Mouse (Mus musculus) heart, postnatal 36 days (tissue): ENCODE measurements at regions not wholly inside any gene's neighbourhood (a gene's known extent, or its start where the extent isn't known, plus 50 kb on each side); places are given as distances from the start of the nearest gene placed in this dataset.

Experiments
- DNase-seq, 2 experiments: peaks; one replicate each; pipeline ENCODE4 v3.0.0; 2021 to 2022
- intact Hi-C: fragments of 180-260 bp; cut with DNase I; formaldehyde crosslinking; loops from one replicate; pipeline ENCODE4 v1.15.1; 2025

DNA sequence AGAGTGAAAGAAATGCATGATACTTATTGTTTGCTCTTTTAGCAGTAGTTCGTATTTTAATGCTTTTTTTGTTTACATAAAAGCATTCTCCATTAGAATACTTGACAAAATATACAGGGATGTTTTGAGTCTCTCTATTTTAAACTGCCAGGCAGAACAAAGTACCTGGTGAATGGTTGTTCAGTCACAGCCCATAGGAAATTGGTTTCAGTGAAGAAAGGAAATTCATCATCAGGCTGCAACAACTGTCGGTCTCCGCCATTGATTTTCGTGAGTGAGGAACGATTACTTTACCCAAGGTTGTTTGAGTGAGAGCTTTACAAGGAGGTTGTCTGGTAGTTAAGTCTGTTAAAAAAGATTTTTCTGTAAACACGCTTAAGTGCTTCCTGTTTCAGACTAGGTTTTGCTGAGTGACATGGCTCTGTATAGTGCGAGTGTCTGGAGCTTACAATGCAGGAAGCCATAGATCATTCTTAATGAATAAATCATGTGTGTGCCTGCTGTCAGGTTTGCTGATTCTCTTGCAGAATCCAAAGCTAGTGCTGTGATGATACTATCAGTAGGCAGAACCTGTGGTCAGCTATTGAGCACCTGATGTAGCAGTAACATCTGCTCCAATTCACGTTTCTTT lies 221.8 kb downstream of the Trim52 start:
- intact Hi-C loops: loop anchor here (5.0 kb wide), 2 partner anchors 90 to 345 kb away; no protein-coding TSS in a partner anchor
- no peak for DNase-seq

DNA sequence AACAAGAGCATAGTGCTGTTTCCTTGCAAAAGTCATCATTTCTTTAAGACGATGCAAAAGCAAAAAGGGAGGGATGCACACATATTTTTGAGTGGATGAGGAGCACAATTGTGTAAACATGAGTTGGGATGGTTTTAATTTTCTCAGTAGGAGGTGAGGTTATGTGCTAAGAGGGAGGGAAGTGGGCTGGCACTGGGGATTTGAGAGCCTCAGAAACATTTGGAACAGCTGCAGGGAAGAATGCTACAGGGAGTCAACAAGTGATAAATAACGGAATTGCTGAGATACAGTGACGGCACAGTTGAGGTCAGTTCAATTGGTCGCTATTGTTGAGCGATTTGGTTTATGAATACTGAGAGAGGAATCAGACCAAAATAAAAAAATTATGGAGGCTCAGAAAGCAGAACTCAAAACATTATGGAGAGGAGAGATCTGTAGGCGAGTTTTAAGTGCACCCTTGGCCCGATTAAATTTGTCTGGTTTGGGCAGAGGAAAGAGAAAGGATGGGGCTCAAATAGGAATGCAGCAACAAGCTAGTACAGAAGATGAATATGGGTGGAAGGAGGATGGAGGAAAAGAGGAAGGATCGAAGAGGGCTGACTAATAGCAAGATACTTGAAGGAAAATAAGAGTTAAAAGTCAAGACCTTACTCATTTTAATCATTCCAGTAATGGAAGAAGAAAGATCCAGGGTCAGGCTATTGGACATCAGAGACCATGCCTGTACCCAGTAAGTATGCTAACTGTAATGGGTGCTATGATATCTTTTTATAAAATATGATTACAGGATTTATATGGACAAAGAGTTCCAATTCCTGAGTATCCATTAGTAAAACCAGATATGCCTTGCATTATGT lies 259.0 kb downstream of the Trim52 start:
- peak in 1 of 2 experiments; percentile 13 for DNase-seq
- intact Hi-C loops: no loop called here

DNA sequence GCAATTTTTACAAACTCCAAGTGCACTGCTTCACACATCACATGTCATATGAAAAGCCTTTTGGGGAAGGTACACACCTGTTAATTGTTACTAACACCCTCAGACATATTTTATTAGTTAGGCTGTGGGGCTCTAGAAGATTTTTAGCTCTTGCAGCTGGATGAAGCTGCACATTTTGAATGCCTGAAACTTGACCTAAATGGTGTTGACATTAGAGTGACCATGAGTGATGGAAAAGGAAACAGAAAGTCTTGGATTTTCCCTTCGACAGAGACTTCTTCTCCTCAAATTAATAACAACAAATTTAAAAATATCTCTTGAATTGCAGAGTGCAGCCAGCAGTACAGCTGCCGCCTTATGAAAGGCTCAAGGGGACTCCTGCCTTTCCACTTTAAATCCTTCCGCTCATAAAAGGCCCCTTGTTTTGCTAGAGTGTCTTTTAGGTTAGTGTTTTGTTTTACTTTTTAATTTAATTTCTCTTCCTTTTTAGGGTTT lies 259.7 kb downstream of the Trim52 start:
- intact Hi-C loops: no loop called here
- no peak for DNase-seq

DNA sequence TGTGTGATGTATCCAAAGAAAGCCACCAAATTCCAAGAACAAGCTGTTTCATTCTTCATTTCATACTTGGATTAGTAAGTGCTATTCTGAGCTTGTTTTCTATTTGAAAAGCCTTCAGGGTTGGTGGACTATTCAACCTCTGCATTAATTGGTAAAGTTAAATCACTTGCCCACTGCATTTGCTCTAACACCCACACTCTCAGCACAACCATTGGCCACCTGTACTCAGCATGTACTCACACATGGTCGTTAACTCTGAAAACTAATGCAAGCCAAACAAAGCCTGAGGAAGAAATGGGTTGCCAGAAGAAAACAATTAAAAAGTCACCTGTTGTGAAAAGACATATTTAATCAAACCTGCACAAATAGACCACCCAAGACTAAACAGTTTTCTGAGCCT lies 267.5 kb downstream of the Trim52 start:
- intact Hi-C loops: no loop called here
- DNase-seq: no peak

DNA sequence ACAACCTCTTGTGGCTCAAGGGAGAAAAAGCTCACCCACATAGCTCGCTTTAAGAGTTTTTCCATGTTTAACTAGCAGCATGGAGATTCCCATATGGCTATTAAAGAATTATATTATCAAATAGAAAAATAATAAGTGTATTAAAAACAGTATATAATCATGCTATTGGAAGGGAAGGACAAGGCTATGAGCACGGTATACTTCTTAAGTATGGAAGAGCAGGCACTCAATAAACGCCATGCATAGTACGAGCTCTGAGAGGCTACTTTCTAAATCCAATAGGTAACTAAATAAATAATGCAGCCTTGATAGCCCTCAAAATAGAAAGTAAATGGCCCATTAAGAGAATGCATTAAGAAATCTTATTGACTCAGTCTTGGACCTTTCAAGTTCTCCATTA lies 273.6 kb downstream of the Trim52 start:
- DNase-seq: no peak
- intact Hi-C loops: loop anchor here (10.0 kb wide), 2 partner anchors 325 to 395 kb away; no protein-coding TSS in a partner anchor

DNA sequence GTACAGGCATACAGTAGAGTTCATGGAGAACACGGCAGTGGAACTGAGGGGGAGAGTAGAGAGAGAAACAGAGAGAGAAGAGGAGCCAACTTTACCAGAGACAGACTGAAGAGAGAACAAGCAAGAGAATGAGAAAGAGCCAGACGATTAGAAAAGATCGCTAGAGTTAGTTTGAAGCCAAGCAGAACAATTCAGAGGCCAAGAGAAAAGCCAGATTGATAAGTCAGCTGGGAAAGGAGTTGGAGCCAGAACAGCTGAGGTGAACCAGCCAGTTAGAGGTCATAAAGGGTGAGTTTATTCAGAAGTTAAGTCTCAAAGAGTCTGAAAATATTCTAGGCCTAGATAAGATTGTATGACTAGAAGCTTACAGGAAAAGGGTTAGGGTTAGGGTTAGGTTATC lies 281.7 kb downstream of the Trim52 start:
- no peak for DNase-seq
- intact Hi-C loops: loop anchor here (10.0 kb wide), 2 partner anchors 333 to 403 kb away; no protein-coding TSS in a partner anchor

DNA sequence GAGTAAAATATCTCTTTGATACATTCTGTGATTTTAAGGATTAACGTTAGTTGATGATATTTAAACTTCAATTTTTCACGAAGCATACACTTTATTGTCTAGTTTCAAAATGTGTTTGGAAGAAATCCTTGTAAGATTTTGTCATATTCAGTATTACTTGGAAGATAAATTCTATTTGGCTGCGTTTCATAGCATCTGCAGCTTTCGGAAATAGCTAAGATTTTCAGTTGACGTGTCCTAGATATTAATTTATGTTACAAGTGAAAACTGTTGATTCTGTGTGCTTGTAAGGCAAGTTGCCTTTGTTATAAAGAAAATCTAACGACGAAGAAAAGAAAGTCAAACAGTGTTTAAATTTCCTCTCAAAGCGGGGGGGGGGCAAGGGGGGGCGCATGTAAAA lies 284.5 kb downstream of the Trim52 start:
- intact Hi-C loops: no loop called here
- no peak for DNase-seq

DNA sequence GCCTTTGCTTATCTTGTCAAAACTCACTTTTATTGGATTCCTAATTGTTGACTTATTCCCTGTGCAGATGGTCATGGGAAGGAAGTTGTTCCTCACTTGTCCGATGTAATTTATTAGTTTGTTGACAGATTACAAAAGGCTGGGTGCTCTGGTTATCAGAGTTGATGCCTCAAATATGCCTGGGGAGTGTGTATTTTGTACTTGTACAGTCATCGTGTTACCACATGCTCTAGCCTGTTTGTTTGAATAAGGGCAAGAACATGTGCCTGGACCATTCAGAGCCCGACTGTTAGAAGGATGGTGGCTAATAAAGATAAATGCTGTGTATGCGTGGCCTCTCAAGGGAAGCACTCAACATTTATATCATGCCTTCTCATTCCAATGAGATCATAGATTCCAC lies 288.0 kb downstream of the Trim52 start:
- intact Hi-C loops: no loop called here

DNA sequence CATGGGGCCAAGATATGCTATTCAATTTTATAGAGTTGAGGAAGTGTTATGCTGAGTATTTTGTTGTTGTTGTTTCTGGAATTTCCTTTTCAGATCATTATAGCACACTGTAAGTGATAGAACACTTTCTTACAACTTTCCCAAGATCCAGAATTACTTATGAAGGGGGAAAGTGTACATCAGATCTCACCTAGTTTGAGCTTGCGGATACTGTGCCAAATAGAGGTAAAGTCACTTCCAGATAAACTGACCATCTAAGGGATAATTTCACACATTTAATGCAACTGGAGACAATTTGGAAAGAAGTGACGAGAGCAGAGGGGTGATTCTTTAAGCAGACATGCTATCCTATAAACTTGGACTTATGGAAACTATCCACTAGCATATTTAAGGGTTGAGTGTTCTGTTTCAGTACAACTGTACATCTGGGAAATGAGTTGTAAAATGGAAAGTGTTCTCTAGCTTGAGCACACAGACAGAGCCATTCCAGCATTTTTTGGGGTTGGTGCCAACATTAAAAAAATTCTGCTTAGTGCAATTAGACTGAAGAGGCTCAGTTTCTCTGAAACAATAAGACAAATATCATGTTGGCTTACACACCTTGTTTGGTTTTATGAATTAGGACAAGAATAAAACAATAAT lies 307.0 kb downstream of the Trim52 start:
- no peak for DNase-seq
- intact Hi-C loops: no loop called here

More for the DNA sequence above, 288.0 kb downstream of the Trim52 start:
- no peak for DNase-seq

DNA sequence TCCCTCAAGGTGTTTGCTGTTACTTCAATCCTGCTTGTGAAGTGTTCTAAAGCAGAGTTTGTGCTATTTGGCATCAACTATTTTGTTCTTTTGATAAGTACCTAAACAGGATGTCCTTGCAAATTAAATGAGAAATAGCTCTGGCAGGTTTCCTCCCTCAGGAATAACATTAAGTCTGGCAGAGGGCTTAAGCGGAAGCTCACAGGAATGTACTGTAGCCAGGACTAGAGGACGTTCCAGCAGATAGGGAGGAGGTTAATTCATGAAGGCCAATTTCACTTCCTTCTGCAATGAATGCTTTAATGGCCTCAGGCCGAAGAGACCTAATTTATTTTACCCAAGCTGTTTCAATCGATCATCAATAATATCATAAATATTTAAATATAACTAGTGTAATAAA lies 318.7 kb downstream of the Trim52 start:
- intact Hi-C loops: loop anchor here (5.0 to 10.0 kb wide), 3 partner anchors 207 to 1100 kb away; no protein-coding TSS in a partner anchor
- DNase-seq: peak; percentile 13 to 17

DNA sequence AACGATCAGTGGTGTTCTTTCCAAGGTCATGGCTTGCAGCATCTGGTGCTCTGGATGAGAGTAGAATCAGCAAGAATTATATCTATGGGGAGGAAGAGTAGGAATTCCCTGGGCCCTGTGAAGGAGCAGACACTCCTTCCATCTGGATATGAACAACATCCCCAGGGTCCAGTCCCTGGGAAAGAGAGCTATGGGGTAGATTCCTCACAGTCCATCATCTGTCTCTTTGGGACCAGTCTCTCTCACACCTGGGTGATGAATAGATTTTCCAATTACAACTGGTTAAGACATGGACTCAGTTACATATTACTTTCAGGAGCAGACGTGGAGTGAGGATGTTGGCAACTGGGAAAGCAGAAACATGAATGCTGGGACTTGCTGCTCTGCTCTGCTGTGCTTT lies 322.6 kb downstream of the Trim52 start:
- DNase-seq: no peak
- intact Hi-C loops: loop anchor here (5.0 to 10.0 kb wide), 3 partner anchors 211 to 1104 kb away; no protein-coding TSS in a partner anchor

DNA sequence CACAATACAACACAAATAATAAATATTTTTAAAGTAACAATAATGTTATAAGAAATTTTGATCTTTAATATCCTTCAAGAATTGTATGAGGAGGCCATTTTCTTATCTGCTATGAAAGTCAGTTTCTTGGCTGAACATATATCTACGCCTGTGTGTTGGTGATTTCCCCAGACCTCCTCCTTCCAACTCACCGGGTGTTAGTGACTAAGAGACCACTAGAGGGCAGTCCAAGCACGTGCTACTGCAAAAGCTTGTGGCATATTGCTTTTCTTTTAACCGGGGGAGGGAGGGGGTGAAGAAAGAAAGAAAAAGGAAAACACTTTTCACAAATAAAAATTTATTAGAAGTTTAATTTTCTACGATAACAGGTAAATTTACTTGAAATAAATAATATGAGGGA lies 333.3 kb downstream of the Trim52 start:
- DNase-seq: peak; percentile 45 to 61
- intact Hi-C loops: loop anchor here (1.0 kb wide), 1 partner anchor 61 kb away; no protein-coding TSS in a partner anchor

DNA sequence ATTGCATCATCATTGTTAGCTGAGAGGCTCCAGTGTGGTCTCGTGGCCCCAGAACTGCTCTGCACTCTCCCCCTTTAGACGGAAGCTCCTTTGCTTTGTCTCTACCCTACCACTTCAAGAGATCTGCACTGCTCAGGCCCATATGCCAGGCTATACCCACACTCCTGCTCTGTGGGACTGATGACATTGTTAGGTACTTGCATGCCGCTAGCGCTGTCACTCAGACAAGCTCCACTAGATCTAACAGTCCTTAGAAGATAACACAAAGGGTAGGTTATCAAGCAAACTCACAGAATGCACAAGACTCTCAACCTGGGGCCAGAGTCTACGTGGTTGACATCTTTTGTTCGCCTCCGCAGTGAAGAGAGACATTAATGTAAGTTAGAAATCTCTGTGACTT lies 383.1 kb downstream of the Trim52 start:
- DNase-seq: no peak
- intact Hi-C loops: no loop called here

DNA sequence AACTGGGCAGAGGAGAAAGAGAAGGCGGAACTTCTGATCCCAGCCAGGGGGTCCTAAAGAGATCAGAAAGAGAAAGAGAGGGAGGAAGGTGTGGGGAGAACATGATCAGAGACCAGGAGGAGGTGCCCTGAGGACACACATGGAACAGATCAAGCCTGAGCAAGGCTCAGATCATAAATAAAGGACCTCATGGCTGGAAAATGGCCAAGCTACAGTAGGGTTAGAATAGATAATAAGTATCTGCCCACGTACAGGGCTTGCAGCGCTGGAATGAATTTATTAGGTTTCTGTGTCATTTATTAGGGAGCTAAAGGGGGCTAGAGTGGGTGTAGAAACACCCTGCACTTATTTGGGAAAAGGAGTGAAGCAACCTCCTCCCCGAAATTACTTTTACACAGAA lies 385.4 kb downstream of the Trim52 start:
- no peak for DNase-seq
- intact Hi-C loops: no loop called here

DNA sequence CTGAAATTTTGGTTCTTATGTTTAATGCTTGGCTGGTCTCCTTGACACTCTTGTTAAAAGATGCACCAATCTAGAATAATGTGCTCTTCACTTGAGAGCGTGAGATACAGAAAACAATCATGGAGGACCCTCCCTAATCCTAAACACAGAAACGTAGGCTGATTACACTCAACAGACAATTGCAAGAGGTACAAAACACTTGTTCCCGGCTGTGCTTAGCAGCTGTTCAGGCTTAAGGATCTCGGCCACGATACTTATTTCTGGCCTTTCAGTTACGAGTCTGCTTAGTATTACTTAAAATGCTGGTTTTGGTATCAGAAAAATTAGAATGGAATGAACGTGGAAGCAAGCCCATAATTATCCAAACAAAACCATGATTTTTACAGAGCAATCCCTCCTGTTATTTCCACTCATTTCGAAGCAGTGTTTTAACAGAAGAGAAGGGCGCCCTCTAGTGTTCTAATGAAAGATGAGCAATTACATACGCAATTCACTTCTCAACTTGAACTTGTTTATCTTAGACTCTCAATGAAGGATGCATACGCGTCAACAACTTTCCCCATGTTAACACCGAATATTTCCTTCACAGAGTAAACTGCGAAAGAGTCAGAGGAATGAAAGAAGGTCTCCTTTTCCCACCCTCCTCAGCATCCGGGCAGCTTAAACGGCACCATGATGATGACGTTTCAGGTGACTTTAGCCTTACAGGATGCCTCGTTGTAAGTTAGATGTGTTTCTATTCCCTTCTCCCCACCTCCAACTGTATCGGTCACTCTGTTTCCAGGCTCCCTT lies 394.5 kb downstream of the Trim52 start:
- intact Hi-C loops: loop anchor here (1.0 to 10.0 kb wide), 2 partner anchors 61 to 1106 kb away; no protein-coding TSS in a partner anchor
- peak in 1 of 2 experiments; percentile 14 for DNase-seq

DNA sequence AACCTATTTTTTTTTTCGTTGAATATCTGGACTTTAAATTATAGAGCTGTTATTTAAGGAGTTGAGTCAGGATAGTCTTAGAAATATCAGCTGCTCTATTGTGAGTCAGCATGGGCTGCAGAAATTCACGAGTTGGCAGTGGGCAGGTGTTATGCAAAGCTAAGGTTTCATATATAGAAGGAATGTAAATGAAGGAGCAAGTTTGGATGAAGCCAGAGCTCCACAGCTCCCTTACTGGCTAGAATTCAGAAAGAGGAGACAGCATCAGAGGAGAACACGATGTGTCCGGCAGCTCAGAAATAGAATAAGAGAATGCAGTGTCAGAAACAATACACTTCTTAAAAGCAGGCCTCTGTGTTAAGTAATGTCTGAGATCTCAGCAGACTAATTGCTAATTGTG lies 400.9 kb downstream of the Trim52 start:
- no peak for DNase-seq
- intact Hi-C loops: loop anchor here (10.0 kb wide), 1 partner anchor 1112 kb away; no protein-coding TSS in a partner anchor

DNA sequence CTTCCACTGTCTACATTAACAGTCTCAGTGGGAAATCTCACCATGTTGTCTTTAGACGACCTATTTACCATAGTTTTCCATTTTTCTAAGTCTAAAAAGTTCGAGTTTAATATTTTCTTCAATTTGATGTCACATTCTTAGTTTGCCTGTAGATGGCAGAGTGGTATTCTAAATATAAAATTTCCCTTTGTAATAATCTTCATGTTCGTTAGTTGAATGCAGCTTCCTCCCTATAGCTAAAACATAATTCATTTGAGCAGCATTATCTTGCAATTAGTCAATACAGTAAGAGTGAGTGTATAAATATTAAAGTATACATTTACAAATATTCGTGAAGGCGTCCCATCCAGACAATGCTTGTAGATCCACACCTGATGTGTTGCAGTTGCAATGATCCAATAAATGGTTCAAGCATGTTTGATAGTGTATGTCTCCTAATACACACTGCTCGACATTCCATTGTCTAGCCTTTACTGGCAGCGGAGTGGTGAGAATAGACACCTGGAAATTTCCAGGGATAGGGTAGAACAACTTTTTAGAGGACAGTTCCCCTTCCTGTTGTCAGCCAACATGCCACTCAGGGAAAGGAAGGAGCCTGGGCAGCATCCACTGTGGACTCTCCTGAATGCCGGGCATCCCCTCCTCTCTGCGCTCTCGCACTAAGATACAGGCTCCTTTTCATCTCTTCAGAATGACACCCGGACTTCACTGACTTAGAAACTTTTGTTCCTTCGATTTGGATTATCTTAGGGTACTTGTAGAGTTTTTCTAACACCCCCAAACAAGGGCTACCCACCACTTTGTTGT lies 412.8 kb downstream of the Trim52 start:
- DNase-seq: no peak
- intact Hi-C loops: no loop called here

DNA sequence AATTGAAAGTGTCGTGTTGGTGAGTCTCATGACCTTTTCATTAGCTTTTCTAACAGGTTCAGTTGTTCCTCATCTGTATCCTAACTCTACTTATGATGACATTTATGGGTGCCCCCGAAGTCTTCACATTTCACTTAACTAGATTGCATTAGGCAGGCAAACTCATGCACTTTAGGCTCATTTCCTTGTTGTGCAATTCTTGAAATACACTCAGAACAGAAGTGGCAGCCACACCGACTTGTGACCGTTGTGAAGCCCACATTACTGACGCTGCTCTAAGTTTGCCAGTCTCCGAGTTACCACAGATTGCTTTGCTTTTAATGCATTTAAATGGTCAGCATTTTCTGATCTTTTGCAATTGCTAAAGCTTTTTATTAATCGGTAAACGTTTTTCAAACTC lies 414.8 kb downstream of the Trim52 start:
- intact Hi-C loops: no loop called here
- DNase-seq: no peak

DNA sequence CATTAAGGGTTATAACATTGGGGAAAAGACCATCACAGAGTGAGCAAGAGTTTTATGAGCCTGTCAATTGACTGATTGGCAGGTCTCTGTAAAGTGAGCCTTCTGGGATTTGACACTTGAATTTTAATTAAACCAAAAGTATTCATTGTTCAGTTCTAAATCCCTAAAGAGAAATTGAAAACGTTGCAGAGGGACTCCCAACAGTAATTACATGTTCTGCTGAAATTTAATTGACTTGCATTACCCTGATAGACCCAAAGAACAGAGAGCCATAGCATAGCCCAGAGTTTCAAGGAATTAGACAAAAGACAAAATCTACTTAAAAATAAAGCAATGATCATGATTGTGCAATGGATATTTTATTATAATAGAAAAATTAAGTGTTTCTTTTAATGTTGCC lies 444.2 kb downstream of the Trim52 start:
- DNase-seq: no peak
- intact Hi-C loops: no loop called here
